Mouse (Mus musculus) ZHBTc4 (cell line): ENCODE data around the gene F2rl1.

ENCODE experiments used
- DNase-seq: peaks from one replicate; pipeline ENCODE4 v3.0.0-alpha.2; 2011; ENCODE audit warnings: low read depth, low spot score

Gene F2rl1

DNA sequence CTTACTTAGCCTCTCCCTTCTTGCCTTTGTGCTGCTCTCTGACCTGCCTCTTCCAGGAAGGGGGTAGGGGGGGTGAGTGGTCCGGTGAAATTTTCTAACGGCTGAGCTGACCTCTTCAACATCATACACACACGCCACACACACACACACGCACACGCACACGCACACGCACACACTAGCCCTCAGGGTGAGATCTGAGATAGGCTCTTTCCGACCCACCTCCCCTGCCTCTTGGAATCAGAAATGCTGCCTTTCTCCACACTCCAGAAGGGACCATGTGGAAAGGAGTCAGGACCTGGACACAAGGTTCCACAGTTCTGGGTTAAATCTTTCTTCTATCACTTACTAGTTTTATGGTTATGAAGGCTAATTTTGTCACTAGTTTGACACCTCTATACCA lies 8.6 kb upstream of the F2rl1 start:
- DNase-seq: peak; percentile 57

- DNase-seq: peak; percentile 77
Measured at GRCm38 (mm10) chr13:95533121-95533520, 8.1 kb upstream of the F2rl1 start.

DNA sequence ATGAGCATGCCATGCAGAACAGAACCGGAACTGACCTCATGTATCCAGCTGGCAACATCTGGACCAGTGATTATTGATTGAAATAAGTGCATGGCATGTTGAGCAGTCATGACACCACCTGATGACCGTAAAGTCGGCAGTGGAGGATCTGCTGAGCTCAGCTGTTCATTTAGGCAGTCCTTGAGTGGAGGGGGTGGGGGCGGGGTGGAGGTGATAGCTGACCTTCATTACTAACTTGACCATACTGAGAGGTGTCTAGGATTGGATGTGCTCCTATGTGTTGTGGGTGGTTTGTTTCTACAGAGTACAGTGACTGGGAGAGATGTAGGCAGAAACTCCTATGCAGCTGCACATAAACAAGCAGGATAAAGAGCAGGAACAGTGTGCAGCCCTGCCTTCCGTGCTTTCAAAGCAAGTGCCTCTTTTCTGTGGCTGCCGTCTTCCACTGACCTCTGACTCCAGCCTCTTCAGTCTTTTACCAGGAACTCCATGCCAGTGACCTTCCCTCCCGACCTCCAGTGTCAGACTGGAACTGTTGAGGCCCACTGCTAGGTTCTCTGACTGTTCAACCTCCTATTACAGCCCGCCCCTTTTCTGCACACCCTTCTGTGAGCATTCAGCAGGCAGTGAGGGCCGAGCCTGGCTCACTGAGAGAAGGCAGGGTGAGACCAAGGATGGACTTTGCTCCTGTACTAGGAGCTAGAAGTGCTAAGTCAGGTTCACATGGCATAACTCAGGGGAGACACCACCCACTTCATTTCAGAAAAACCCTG lies 6.4 kb upstream of the F2rl1 start:
- peak; percentile 84 for DNase-seq

DNA sequence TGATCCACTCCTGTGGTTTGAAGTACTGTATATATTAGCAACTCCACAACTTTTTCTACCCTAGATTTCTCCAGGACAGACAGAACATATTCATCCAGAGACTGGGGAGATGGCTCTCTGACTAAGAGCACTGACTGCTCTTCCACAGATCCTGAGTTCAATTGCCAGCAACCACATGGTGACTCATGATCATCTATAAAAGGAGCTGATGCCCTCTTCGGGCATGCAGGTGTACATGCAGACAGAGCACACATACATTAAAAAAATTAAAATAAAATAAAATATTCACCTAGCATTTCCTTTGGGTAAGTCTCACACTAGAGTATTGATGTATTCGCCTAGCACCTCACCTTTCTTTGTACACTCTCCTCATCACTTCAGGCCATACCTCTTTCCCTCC lies 4.2 kb upstream of the F2rl1 start:
- DNase-seq: no peak

- DNase-seq: no peak
Measured at GRCm38 (mm10) chr13:95524424-95524673, 678 bp downstream of the F2rl1 start.

- peak; percentile 64 for DNase-seq
Measured at GRCm38 (mm10) chr13:95523659-95524423, 1.2 kb downstream of the F2rl1 start.

- no peak for DNase-seq
Measured at GRCm38 (mm10) chr13:95522176-95522575, 2.9 kb downstream of the F2rl1 start.

- DNase-seq: no peak
Measured at GRCm38 (mm10) chr13:95521029-95521428, 4.0 kb downstream of the F2rl1 start.

DNA sequence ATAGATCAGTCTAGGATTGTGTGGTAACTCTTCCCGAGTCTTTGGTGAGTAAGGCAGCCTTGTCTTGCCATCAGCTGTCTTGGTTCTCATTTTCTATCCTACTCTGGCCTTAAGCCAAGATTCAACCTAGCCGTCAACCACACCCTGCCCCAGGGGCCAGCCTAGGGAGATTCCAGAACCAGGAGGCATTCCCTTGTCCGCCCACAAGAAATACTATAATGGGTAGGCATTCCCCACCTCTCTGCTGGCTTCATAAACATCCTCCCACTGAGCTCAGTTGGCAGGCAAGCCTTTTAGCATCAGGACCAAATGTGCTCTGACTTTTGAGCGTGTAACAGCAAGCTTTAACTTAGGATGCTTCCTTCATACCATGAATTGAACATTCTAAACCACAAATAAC lies 10.3 kb downstream of the F2rl1 start:
- DNase-seq: peak; percentile 87

- DNase-seq: no peak
Measured at GRCm38 (mm10) chr13:95510054-95510453, 15.0 kb downstream of the F2rl1 start.

DNA sequence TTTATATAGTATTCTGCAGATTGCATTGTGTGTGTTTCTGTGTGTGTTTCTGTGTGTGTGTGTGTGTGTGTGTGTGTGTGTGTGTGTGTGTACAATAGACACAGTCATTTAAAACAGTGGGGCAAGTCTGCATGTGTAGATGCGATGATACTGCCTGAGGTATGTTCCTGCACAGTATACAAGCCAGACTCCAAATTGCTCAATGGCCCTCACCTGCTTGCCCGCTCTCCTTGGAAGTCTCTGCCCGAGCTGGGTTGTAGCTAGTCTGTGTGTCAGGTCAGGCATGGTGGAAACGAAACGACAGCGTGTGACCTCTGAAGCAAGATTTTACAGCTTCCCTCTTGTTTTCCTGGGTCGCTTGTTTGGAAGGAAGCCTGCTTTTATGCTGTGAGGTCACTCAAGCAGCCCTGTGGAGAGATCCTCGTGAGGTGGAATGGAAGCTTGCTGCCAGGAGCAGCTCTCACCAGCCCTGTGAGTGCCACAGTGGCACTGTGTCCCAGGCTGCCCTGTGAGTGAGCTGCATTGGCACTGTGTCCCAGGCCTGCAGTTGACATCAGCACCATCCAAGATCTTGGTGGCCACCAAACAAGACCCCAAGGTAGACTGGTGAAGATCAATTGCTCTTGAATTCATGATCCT lies 21.6 kb downstream of the F2rl1 start:
- DNase-seq: no peak

- DNase-seq: no peak
Measured at GRCm38 (mm10) chr13:95496601-95497000, 28.4 kb downstream of the F2rl1 start.

GRCm38 (mm10) chr13:95494812-95495211 lies 30.2 kb downstream of the F2rl1 start:
- no peak for DNase-seq

DNA sequence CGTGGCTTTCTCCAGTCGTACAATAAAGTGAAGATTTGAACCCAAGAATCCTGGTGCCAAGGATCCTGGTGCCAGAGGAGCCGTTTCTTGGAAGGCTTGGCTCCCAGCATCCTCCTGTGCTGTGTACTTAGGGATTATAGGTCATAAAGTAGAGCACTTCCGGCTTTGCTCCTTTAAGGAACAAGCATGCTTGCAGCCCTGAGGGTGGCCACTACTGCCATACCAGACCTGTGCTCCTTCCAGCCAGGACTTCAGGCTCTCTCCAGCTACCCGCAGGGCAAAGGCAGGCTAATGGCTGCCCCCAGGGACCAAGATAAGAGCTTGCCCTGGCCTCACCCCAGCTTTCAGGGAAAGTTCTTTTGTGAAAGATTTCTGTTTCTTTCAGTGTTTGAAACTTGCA lies 31.7 kb downstream of the F2rl1 start:
- DNase-seq: no peak

- no peak for DNase-seq
Measured at GRCm38 (mm10) chr13:95491327-95491726, 33.7 kb downstream of the F2rl1 start.

GRCm38 (mm10) chr13:95484664-95485063 lies 40.4 kb downstream of the F2rl1 start:
- no peak for DNase-seq

DNA sequence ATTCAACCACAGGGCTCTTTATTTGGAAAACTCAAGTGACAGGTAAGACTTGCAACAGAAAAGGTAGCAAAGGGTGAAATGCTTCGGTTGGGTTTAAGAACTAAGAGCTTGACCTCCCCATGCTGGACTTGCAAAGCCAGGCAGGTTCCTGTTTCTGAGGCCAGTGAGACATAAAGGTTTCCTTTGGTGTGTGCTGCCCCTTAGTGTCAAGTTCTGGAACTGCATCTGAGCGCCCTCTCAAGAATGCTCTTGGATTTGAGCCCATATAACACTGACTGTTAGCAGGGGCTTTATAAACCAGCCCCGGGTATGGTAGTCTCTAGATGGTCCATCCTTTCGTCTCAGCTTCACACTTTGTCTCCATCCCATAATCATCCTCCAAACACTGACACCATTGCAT lies 43.6 kb downstream of the F2rl1 start:
- DNase-seq: peak; percentile 77

DNA sequence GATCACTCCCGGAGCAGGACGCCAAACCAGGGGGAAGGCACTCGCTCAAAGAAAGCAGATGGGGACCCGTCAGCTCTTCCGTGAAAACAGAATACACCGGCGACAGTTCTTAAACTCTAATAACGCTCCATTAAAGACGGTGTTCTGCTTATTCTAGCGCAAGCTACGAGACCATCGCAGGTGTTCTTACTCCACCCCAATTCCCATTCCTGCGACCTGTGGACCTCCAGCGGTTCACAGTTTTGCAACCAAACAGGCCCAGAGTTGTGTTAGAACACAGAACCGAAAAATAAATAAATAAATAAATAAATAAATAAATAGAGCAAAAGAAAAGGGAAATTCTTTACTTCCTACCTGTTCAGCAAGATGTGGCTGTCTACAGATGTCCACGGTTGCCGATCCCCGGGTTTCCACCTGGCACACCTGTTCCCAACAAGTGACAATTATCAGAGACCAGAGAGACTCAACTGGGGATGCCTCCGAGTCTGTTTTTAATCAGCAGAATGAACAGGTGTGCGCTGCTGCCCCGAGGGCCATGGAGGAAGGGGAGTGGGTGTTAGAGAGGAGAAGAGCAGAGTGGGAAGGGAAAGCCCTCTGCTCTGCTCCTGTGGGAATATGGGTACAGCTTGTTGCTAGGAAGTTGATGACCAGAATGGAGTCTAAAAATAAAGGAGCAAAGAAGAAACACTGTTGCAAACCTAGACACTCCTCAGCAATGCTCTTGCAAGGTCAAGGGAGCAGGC lies 46.2 kb downstream of the F2rl1 start, which contains the start of gene S100z:
Gene S100z (minus strand): TSS at position 51 of the 743 bp plus-strand sequence.
- no peak for DNase-seq

DNA sequence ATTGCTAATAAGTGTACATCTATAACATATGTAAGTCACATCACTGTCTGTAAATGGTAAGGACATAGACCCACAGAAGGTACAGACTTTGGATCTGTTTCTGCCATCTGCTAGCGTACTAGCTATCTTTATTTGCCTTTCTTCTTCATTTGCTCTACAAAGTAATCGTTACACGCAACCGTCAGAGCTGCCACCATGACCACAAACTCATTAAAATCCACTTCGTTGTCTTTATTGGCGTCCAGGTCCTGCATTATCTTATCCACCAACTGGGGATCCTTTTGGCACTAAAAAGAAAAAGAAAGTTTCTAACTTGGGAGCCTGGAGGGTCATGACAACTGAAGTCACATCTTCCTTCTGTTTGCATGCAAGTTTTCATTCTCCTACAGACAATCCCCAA lies 47.9 kb downstream of the F2rl1 start:
- DNase-seq: no peak

DNA sequence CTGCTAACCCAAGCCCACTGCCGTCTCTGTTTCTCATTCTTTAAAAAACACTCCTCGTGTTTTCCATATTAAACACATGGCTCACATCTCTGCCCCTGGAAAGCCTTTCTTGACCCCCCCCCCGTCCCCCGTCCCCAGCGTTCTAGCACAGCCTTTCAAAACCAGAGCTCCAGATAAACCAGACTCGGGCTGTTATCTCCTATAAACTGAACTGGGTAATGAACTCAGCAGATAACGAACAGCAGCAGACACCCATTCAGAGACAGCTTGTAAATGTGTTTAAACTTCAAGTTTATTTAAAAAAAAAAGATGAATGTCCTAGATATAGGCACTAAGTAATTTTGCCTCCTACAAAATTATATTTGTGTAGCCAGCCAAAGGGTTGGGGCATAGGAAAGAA lies 49.9 kb downstream of the F2rl1 start:
- no peak for DNase-seq

DNA sequence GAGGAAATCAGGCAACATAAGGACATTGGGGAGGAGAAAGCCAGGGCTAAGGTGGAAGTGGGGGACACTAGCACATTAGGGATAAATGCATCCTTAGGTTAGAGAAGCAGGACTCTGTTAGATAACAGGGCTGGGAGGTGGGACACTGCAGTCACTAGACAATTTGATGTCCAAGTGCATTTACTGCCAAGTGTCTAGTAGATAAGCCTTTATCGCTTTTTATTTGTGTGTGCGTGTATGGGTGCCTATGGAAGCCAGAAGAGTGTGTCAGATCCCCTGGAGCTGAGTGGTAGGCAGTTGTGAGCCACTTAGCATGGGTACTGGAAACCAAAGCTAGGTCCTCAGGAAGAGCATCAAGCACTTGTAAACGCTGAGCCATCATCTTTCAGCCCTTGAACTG lies 50.7 kb downstream of the F2rl1 start:
- DNase-seq: no peak

- DNase-seq: peak; percentile 68
Measured at GRCm38 (mm10) chr13:95470970-95471369, 54.1 kb downstream of the F2rl1 start.
